Mouse (Mus musculus) heart, adult 2 months (tissue): Measurements from ENCODE around the gene Vnn1.

Experiments
- CTCF ChIP-seq: fragments of 200-600 bp; IDR thresholded peaks from 2 replicates; pipeline ENCODE4 v1.8.1; 2022; ENCODE audit warnings: antibody characterized with exemption, mild to moderate bottlenecking, moderate library complexity
- EP300 ChIP-seq: fragments of 200-500 bp; IDR thresholded peaks from 2 replicates; pipeline ENCODE4 v1.6.1; 2011; ENCODE audit warnings: low read depth, low read length, control low read depth; ENCODE audit not compliant: insufficient read depth
- POLR2A ChIP-seq: fragments of 200-500 bp; IDR thresholded peaks from 2 replicates; pipeline ENCODE4 v1.6.1; 2011; ENCODE audit warnings: mild to moderate bottlenecking, low read depth, low read length, control low read depth; ENCODE audit not compliant: insufficient read depth

DNA sequence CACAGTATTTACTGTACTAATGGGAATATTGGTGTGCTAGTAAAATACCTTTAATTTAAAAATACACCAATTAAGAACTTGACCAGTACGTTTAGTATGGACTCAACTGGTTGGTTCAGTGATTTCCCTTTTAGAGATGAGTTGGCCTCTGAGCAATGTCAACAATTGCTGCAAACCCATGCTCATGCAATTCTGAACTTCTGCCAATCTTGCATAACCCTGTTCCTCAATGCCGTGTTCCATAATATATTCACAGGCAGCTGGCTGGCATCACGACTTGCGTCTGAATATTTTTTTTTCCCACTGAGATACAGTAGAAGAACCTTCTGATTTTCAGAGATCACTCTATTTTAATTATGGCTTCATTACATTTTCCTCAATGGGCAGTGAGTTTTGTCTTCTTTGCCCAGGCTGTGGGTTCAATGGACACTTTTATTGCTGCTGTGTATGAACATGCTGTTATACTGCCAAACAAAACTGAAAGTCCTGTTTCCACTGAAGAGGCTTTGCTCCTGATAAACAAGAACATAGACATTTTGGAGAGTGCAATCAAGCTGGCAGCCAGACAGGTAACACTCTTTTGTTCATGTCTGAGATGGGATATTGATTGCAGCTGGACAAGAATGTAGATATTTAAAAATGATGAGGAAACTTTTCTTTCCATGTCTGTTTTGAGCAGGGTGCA lies 43.1 kb upstream of the Vnn1 start, which contains the start of gene Vnn3:
- TF ChIP-seq POLR2A (no peak), CTCF (no peak), EP300 (no peak)
